Mouse (Mus musculus): Measurements from ENCODE around the gene Clec4d. TPM values are rescaled to one million over a fixed set of nuclear protein-coding genes. Genes with fewer than 3 reads are reported as not detected.
"Not testable (repeated sequence)": the region's sequence is repeated elsewhere in the genome, so short reads cannot be mapped to it uniquely, and the experiment has no call there.

Clec4d gene
- 0.71 and 0.98 TPM in 2 replicates for polyA plus RNA-seq (2016; fragmentation: Nextera tagmentation; extraction: Ambion mirVana)

GRCm38 (mm10) chr6:123261555-123262161 is at the start of gene Clec4d:
Gene Clec4d, plus strand, starts transcription at chr6:123262111.
- no peak within 1 kb of the TSS for H3K4me2 ChIP-seq
- H3K9me3 ChIP-seq (replicated peaks): no peaks in the 10 kb centered on the region
- no peak for ATAC-seq
- no peak within 1 kb of the TSS for H3K9ac ChIP-seq
- H3K27me3 ChIP-seq (replicated peaks): no peaks in the 10 kb centered on the region
- H3K36me3 ChIP-seq: no peaks in the 10 kb centered on the region
- WGBS (ENCODE audit: insufficient replicate concordance): 47% methylated on average over 4 of the region's 4 CpGs
- H3K27ac ChIP-seq: no peak within 1 kb of the TSS
- 0 out of 2 replicates have a peak, but pooled peaks cover under 1% of the 10 kb centered on the region for H3K4me1 ChIP-seq
- H3K4me3 ChIP-seq: no peak within 1 kb of the TSS

GRCm38 (mm10) chr6:123227519-123228166 is 34.3 kb upstream of the Clec4d start:
- no peak for ATAC-seq
- 28% methylated on average over 2 of the region's 2 CpGs for WGBS (ENCODE audit: insufficient replicate concordance)

DNA sequence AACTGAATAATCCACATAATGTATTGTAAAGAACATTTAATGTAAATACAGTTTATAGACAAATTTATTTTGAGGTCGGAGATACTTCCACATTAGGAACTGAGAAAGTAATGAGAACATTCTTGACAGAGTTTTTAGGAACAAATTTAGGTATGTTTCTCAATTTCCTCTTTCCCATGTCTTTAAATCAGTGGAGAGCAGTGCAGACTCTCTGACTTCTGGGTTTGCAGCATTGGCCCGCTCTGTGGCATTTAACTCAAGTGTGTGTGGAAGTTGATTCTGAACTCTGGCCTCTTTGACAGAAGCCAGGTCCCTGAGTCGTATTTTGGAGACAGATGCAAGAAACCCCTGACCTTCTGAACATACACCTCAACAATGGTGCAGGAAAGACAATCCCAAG is 32.3 kb upstream of the Clec4d start, which contains the start of gene Clec4n:
Gene Clec4n (plus strand): TSS at position 200 of the 400 bp plus-strand sequence.
- WGBS (ENCODE audit: insufficient replicate concordance): 42% methylated on average over 3 of the region's 3 CpGs
- Histone ChIP-seq H3K9ac (no peak within 1 kb of the TSS), H3K4me3 (no peak within 1 kb of the TSS), H3K27me3 (replicated peaks) (no peaks in the 10 kb centered on the region), H3K9me3 (replicated peaks) (no peaks in the 10 kb centered on the region), H3K27ac (no peak within 1 kb of the TSS), H3K36me3 (no peaks in the 10 kb centered on the region), H3K4me2 (no peak within 1 kb of the TSS), H3K4me1 (no peaks in the 10 kb centered on the region)
- no peak for ATAC-seq

More at GRCm38 (mm10) chr6:123227519-123228166, 34.3 kb upstream of the Clec4d start:
- Histone ChIP-seq H3K4me1 (no peaks in the 10 kb centered on the region), H3K27me3 (replicated peaks) (no peaks in the 10 kb centered on the region), H3K9ac (no peak overlapping the region), H3K4me3 (no peak overlapping the region), H3K4me2 (no peak overlapping the region), H3K9me3 (replicated peaks) (no peaks in the 10 kb centered on the region), H3K27ac (no peak overlapping the region), H3K36me3 (no peaks in the 10 kb centered on the region)

DNA sequence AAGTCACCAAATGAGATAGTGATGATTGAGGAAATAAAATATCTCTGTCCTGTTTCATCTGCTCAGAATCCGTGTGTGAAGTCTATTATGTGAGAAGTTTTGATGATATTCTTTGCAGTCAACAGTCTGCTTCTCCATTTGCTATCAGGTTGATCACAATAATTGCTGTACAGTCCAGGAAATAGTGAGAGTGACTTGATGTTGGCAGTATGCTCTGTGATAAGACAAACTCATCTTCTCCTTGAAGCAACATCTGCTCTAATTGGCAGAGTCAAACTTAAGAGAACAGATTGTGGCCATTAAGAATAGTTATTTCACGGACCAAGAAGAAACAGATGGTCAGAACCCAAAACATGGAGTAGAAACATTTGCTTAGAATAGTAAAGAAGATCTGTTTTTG is 30.8 kb upstream of the Clec4d start:
- WGBS (ENCODE audit: insufficient replicate concordance): 48% methylated on average over 2 of the region's 2 CpGs
- no peak overlapping the region for H3K27ac ChIP-seq
- no peaks in the 10 kb centered on the region for H3K4me1 ChIP-seq
- H3K9ac ChIP-seq: no peak overlapping the region
- H3K4me3 ChIP-seq: no peak overlapping the region
- no peaks in the 10 kb centered on the region for H3K9me3 ChIP-seq (replicated peaks)
- ATAC-seq: no peak
- no peak overlapping the region for H3K4me2 ChIP-seq
- no peaks in the 10 kb centered on the region for H3K27me3 ChIP-seq (replicated peaks)
- H3K36me3 ChIP-seq: no peaks in the 10 kb centered on the region

- Histone ChIP-seq H3K4me1 (no peaks in the 10 kb centered on the region), H3K36me3 (no peaks in the 10 kb centered on the region), H3K4me2 (no peak overlapping the region), H3K27ac (no peak overlapping the region), H3K9ac (no peak overlapping the region), H3K27me3 (replicated peaks) (no peaks in the 10 kb centered on the region), H3K4me3 (no peak overlapping the region), H3K9me3 (replicated peaks) (no peaks in the 10 kb centered on the region)
- no peak for ATAC-seq
Observed at GRCm38 (mm10) chr6:123237582-123237981, 24.3 kb upstream of the Clec4d start.

DNA sequence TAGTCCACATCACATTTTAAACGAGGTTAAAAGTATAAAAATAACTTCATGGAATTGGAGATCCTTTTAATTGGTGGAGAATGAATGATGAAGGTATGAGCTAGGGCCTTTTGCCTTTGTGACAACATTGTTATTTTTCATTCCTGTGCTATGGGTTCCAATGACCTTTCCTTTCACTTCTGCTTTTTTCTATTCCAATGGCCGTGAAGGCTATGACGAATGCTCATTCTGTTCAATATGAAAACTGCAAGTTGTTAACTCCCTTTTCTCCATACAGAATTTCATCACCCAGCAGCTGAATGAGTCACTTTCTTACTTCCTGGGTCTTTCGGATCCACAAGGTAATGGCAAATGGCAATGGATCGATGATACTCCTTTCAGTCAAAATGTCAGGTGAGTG is 17.7 kb upstream of the Clec4d start:
- no peak overlapping the region for H3K4me3 ChIP-seq
- H3K36me3 ChIP-seq: no peaks in the 10 kb centered on the region
- WGBS (ENCODE audit: insufficient replicate concordance): 67% methylated on average over 5 of the region's 5 CpGs
- no peaks in the 10 kb centered on the region for H3K27me3 ChIP-seq (replicated peaks)
- H3K4me2 ChIP-seq: no peak overlapping the region
- no peak for ATAC-seq
- no peak overlapping the region for H3K9ac ChIP-seq
- no peak overlapping the region for H3K27ac ChIP-seq
- H3K9me3 ChIP-seq (replicated peaks): no peaks in the 10 kb centered on the region
- H3K4me1 ChIP-seq: no peaks in the 10 kb centered on the region

- H3K27me3 ChIP-seq (replicated peaks); ATAC-seq; H3K9me3 ChIP-seq (replicated peaks); H3K27ac ChIP-seq; H3K9ac ChIP-seq; H3K4me2 ChIP-seq; H3K4me3 ChIP-seq; H3K36me3 ChIP-seq; H3K4me1 ChIP-seq: not testable (repeated sequence)
- 71% methylated on average over 2 of the region's 2 CpGs for WGBS (ENCODE audit: insufficient replicate concordance)
Observed at GRCm38 (mm10) chr6:123248862-123249261, 13.0 kb upstream of the Clec4d start.

DNA sequence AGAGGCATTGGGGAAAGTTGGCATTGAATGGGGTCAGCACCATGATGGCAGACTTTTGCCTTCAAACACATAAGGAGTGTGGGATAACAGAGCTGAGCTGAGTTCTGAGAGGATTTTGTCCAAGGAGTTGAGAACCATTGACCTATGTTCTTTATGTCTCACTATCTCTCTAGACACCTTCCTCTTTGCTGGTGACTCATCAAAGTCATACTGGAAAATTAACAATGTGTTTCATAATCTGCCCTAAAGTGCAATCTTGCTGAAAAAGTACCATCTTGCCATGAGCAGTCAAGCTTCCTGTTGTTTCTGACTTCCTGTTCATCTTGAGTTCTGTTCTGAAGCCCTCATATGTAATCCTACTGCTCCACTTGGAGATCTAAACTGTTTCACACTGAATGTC is 9.2 kb upstream of the Clec4d start:
- ATAC-seq: no peak; the same call in 1 of the 2 replicates
- H3K9ac ChIP-seq: no peak overlapping the region

DNA sequence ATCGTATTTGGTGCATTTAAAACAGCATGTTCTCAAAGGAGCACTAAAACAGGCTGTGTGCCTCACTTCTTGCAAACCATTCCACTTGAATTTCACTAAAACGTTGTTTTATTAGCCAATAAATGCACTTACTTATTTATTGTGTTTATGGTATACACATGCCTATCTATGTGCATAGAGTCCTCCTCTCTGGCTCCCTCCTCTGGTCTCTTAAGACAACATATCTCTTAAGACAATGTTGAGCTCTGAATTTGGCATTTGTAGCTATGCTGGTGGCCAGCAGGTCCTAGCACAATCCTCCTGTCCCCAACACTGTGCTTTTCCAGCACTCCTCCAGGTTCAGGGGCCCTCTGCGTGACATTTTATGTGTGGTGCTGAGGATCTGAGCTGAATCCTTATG is 3.0 kb upstream of the Clec4d start:
- Histone ChIP-seq H3K27ac (no peak overlapping the region), H3K9ac (no peak overlapping the region), H3K4me1 (no peaks in the 10 kb centered on the region), H3K36me3 (no peaks in the 10 kb centered on the region), H3K4me2 (no peak overlapping the region), H3K9me3 (replicated peaks) (no peaks in the 10 kb centered on the region), H3K4me3 (no peak overlapping the region), H3K27me3 (replicated peaks) (no peaks in the 10 kb centered on the region)
- WGBS (ENCODE audit: insufficient replicate concordance): 58% methylated on average over 3 of the region's 3 CpGs
- ATAC-seq: no peak

More for the DNA sequence above, 9.2 kb upstream of the Clec4d start:
- Histone ChIP-seq H3K4me1 (no peaks in the 10 kb centered on the region), H3K27me3 (replicated peaks) (no peaks in the 10 kb centered on the region), H3K36me3 (no peaks in the 10 kb centered on the region), H3K4me3 (no peak overlapping the region), H3K27ac (no peak overlapping the region), H3K9me3 (replicated peaks) (no peaks in the 10 kb centered on the region), H3K4me2 (no peak overlapping the region)

- WGBS (ENCODE audit: insufficient replicate concordance): 47% methylated on average over 4 of the region's 4 CpGs
- H3K4me3 ChIP-seq: no peak overlapping the region
- no peak overlapping the region for H3K27ac ChIP-seq
- no peak overlapping the region for H3K4me2 ChIP-seq
- H3K9me3 ChIP-seq (replicated peaks): no peaks in the 10 kb centered on the region
- ATAC-seq: no peak
- no peaks in the 10 kb centered on the region for H3K4me1 ChIP-seq
- no peaks in the 10 kb centered on the region for H3K27me3 ChIP-seq (replicated peaks)
- no peaks in the 10 kb centered on the region for H3K36me3 ChIP-seq
- no peak overlapping the region for H3K9ac ChIP-seq
Observed at GRCm38 (mm10) chr6:123259889-123260603, 1.9 kb upstream of the Clec4d start.

DNA sequence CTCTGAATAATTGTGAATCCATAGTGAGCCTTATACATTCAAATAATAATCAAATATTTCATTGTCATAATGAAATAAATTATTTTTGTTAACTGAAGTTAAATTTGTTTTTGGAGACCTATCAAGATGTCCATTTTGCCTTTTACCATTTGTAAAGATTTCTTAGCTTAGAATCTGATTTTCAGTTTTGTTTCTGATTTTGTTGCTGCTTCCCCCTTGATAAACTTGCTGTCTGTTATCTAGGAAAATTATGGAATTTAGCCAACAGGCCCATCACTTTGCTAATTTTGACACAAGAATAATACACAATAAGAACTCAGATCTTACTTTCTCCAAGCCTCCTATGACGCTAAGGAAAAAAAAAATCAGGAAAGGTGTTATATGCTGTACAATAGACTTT is 1.0 kb upstream of the Clec4d start:
- Histone ChIP-seq H3K4me1 (no peaks in the 10 kb centered on the region), H3K27me3 (replicated peaks) (no peaks in the 10 kb centered on the region), H3K4me2 (no peak overlapping the region), H3K9ac (no peak overlapping the region), H3K4me3 (no peak overlapping the region), H3K9me3 (replicated peaks) (no peaks in the 10 kb centered on the region), H3K36me3 (no peaks in the 10 kb centered on the region), H3K27ac (no peak overlapping the region)
- no peak for ATAC-seq
- 71% methylated on average over 1 of the region's 1 CpGs for WGBS (ENCODE audit: insufficient replicate concordance)

- H3K27ac ChIP-seq: no peak overlapping the region
- peaks cover 7% of the 10 kb centered on the region; the same call in 1 of the 2 replicates for H3K4me1 ChIP-seq
- H3K9me3 ChIP-seq (replicated peaks): no peaks in the 10 kb centered on the region
- WGBS (ENCODE audit: insufficient replicate concordance): 65% methylated on average over 3 of the region's 3 CpGs
- H3K27me3 ChIP-seq (replicated peaks): no peaks in the 10 kb centered on the region
- ATAC-seq: no peak
- H3K9ac ChIP-seq: no peak overlapping the region
- no peak overlapping the region for H3K4me2 ChIP-seq
- H3K4me3 ChIP-seq: no peak overlapping the region
- no peaks in the 10 kb centered on the region for H3K36me3 ChIP-seq
Observed at GRCm38 (mm10) chr6:123264194-123264593, 2.3 kb downstream of the Clec4d start.
